Mouse (Mus musculus) cortical plate, adult 2 months (tissue): ENCODE measurements around the gene Ap2a2. TPM values are rescaled to one million over a fixed set of nuclear protein-coding genes. Genes with fewer than 3 reads are reported as not detected.
"Not testable (repeated sequence)": the region's sequence is repeated elsewhere in the genome, so short reads cannot be mapped to it uniquely, and the experiment has no call there.

Experiments
- H3K27ac ChIP-seq: fragments of 200-500 bp; 2 replicates; pipeline ENCODE4 v1.5.1; 2012; ENCODE audit warnings: low read length, control low read depth, inconsistent platforms; ENCODE audit not compliant: insufficient read depth
- H3K4me1 ChIP-seq: fragments of 200-500 bp; 2 replicates; pipeline ENCODE4 v1.6.1; 2011; ENCODE audit warnings: low read length; ENCODE audit not compliant: control insufficient read depth, insufficient read depth
- H3K4me3 ChIP-seq: fragments of 200-500 bp; 2 replicates; pipeline ENCODE4 v1.5.1; 2011; ENCODE audit warnings: mild to moderate bottlenecking, low read length, control low read depth; ENCODE audit not compliant: insufficient read depth
- CTCF ChIP-seq: fragments of 200-500 bp; IDR thresholded peaks from 2 replicates; pipeline ENCODE4 v1.5.1; 2011; ENCODE audit warnings: mild to moderate bottlenecking, control low read depth, low read length; ENCODE audit not compliant: insufficient read depth; ENCODE audit errors: extremely low read depth
- POLR2A ChIP-seq: fragments of 200-500 bp; IDR thresholded peaks from 2 replicates; pipeline ENCODE4 v1.6.1; 2011; ENCODE audit warnings: mild to moderate bottlenecking, low read length, control low read depth; ENCODE audit not compliant: insufficient read depth; ENCODE audit errors: extremely low read depth
- polyA plus RNA-seq: library from polyadenylated mRNA; depleted of rRNA; stranded (reverse); fragments of >200 nt; gene quantifications from 2 replicates; pipeline ENCODE4 v1.2.3, GENCODE M21; 2012

Gene Ap2a2
- polyA plus RNA-seq, 1 experiment: 70.2 TPM

DNA sequence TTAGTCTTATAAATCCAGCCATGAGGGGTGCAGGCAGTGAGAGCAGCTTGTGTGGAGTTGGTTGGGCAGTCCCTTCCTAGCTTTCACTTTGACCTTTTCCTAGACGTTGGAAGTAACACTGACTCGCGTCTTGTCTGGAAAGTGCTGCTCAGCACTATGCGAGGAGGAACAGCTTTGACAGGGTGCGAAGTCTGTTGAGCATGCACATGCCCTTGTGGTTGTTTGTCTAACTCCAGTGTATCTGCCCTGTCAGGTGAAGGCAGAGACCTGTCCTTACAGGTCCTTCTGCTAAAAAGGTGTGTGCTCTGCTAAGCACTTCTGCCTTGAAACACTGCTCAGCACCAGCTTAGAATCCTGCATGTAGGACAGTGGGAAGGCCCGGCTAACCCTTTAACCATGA, 26.9 kb downstream of the Ap2a2 start:
- TF ChIP-seq POLR2A (no peak), CTCF (no peak)
- Histone ChIP-seq H3K4me1 (peaks cover 2% of the 10 kb centered on the region; the same call in 1 of the 2 replicates), H3K27ac (no peak overlapping the region), H3K4me3 (no peak overlapping the region)

DNA sequence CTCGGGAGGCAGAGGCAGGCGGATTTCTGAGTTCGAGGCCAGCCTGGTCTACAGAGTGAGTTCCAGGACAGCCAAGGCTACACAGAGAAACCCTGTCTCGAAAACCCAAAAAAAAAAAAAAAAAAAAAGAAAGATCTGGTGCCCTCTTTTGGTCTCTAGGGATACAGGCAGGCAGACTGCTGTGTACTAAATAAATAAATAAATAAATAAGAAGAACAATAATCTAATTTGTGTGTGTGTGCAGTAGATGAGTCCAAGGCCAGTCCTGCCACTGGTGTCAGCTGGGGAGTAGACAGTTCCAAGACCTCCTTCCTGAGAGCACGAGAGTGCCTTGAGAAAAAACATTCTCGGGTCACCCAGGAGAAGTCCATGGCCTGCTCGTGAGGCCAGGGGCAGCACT, 28.3 kb downstream of the Ap2a2 start:
- H3K27ac ChIP-seq, H3K4me1 ChIP-seq, H3K4me3 ChIP-seq: not testable (repeated sequence)

DNA sequence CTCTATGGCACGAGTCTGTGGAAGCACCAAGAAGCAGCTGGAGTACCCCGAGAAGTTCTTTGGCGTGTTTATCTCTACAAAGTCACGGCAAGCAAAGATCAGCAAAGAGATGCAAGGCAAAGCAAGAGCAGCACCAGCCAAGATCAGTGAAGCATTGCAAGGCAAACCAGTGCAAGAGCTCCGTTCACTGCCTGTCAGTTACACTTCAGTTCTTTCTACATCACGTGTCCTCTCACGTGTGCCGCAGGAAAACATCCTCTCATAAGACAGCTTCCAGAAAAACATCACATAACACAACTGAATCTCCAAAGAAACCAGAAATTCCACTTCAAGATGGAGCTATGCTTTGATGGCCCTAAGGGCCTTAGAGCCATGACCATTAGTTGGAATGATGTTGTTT, 29.0 kb downstream of the Ap2a2 start:
- no peak overlapping the region for H3K27ac ChIP-seq
- no peak for TF ChIP-seq CTCF
- TF ChIP-seq POLR2A: no peak
- no peak overlapping the region for H3K4me3 ChIP-seq
- H3K4me1 ChIP-seq: peaks cover 2% of the 10 kb centered on the region; the same call in 1 of the 2 replicates

DNA sequence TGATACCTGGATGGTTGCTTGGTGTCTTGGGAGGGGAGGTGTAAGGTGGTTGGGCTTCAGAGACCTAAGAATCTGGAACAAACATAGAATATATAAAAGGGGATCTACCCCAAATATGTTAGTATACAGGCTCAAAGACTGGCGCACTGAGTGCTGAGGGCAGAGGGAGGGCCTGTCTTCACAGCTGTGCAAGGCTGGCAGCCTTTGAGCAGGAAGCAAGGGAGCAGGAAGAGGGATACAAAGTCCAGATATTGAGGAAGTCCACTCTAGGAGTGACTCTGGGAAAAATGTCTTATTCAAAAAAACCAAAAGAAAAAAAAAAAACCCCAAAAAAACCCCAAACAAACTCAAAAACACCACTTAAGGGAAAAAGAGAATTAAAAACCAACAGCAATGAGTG, 30.1 kb downstream of the Ap2a2 start:
- H3K4me3 ChIP-seq: no peak overlapping the region
- peaks cover 2% of the 10 kb centered on the region; the same call in 1 of the 2 replicates for H3K4me1 ChIP-seq
- TF ChIP-seq CTCF: no peak
- no peak for TF ChIP-seq POLR2A
- H3K27ac ChIP-seq: no peak overlapping the region

DNA sequence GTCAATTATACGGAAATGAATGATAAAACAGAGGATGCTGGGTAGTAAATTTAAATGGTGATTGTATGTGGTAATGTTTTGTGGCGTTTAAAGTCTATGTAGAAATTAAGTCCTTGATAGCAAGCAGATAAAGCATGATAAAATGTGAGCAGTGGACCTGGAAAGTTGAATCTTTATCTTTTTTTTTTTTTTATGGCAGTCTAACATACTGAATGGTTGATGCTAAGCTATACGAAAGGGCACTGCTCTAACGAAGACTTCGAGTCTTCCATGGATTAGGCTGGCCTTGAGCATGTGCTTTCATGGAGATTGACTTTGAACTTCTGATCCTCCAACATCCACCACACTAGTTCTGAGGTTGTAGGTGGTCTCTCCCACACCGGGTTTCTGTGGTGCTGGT, 31.1 kb downstream of the Ap2a2 start:
- H3K4me1 ChIP-seq: peaks cover 2% of the 10 kb centered on the region; the same call in 1 of the 2 replicates

DNA sequence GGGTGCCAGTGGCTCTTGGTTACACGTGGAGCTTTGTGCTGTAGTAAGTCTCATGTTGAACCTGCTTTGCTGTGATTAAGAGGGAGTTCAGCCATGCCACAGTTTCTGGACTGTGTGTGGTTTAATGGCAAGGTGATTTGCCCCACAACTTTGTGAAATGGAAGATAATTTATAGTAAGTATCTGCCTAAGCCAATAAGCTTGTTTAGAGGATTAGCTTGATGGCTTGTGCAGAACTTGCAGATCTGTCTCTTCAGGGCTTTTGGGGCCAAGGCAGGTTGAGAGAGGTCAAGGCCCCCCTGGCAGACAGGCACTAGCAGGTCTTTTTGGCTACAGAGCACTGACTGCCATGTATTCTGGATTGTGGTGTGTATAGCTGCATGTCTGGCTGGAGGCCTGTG, 35.0 kb downstream of the Ap2a2 start:
- H3K4me3 ChIP-seq: no peak overlapping the region
- H3K27ac ChIP-seq: no peak overlapping the region
- H3K4me1 ChIP-seq: no peaks in the 10 kb centered on the region
- TF ChIP-seq POLR2A (no peak), CTCF (no peak)

More for the DNA sequence above, 31.1 kb downstream of the Ap2a2 start:
- TF ChIP-seq POLR2A (no peak), CTCF (no peak)
- no peak overlapping the region for H3K27ac ChIP-seq
- no peak overlapping the region for H3K4me3 ChIP-seq

DNA sequence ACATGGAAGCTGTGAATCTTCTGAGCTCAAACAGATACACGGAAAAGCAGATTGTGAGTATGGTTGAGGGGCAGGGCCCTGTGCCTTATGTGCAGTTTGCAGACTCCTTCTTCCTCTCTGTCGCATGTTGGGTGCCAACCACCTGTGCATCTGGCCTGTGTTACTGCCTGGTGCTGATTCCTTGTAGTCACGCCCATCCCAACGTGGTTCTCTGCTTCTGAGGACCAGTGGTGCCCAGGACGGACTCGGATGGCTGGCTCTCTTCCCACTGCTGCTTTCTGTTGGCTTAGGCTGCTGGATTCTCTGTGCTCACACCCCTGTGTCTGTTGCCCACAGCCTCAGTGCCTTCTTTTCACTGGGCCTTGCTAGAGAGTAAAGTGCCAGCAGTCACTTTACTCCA, 35.6 kb downstream of the Ap2a2 start:
- no peak for TF ChIP-seq POLR2A
- no peak for TF ChIP-seq CTCF

DNA sequence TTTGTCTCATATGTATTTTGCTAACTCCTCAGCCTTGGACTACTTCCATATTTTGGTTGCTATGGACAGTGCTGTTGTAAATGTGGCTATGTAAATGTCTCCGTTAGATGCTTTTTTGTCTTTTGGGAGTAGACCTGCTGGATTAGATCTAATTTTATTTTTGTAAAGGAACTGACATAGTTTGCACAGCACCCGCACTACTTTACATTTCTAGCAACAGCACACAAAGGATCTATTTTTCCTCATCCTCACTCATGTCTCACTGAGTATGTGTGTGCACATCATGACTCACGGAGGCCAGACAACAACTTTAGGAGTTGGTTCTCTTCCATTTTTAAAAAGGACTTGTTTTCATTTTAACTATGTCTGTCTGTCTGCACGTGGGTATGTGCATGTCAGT, 45.7 kb downstream of the Ap2a2 start:
- Histone ChIP-seq H3K27ac (no peak overlapping the region), H3K4me1 (peaks cover 12% of the 10 kb centered on the region), H3K4me3 (no peak overlapping the region)
- no peak for TF ChIP-seq POLR2A
- TF ChIP-seq CTCF: no peak

More for the DNA sequence above, 35.6 kb downstream of the Ap2a2 start:
- Histone ChIP-seq H3K27ac (no peak overlapping the region), H3K4me1 (no peaks in the 10 kb centered on the region), H3K4me3 (no peak overlapping the region)

DNA sequence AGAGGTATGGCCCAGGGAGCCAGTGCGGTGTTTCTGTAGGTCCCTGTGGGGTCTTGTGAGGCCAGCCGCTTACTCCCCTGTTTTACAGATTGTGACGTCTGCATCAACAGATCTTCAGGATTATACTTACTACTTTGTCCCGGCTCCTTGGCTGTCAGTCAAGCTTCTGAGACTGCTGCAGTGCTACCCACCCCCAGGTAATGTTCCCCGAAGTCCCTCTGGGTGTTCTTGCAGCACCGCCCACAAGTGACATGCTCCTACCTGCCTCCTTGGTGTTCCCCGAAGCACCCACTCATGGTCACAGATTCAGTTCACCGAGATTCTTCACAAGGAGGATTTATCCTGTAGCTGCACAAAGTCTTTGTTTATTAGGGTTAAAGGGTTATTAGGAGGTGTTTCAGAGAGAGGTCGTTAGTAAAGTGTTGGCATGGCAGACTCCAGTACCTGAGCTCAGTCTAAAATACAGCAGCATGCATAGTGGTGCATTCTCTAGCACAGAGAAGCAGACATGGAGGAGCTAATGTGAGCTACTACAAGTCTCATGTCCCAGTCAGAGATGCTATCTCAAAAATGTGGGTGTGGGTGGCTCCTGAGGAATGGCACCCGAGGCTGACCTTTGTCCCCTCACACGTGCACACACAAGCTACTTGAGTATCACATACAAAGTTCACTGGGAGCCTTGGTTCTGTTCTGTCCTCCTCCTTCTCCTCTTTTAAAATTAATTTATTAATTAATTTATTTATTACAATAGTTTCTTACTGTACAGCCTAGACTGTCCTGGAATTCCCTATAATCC, 47.9 kb downstream of the Ap2a2 start:
- H3K4me3 ChIP-seq: no peak overlapping the region
- no peak overlapping the region for H3K27ac ChIP-seq
- TF ChIP-seq CTCF: no peak
- no peak for TF ChIP-seq POLR2A
- H3K4me1 ChIP-seq: peaks cover 12% of the 10 kb centered on the region

DNA sequence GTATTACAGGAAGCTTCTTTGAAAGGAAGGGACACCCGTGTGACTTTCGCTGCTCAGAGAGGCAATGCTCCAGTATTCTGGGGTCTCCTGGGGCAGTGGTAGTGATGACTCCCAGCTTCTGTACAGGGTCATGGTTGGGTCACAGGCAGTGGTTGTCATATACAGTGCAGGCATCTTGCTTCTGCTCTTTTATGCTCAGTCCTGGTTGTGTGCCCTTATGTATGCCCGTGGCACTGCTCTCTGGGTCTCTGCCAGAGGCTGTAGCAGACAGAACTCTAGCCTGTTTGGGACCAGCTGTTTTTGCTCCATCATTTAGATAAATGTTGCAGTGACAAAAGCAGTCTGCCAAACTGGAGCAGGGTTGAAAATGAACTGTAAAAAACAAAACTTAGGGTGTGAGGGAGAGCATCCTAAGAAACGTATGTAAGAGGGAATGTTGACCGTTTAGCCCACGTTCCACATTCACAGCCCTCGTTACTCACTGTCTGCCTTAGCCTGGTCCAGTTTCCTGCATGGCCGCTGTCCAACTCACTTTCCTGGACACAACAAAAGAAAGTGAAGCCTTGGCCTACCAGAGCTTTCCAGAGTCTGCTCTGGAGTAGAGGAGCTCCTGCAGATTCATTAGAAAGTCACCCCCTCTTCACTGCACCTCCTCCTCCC, 49.9 kb downstream of the Ap2a2 start:
- TF ChIP-seq POLR2A (no peak), CTCF (no peak)
- Histone ChIP-seq H3K27ac (no peak overlapping the region), H3K4me3 (no peak overlapping the region), H3K4me1 (peaks cover 12% of the 10 kb centered on the region)
